11 mouse cellular contexts compared by ENCODE assay signal in the genomic region with DNA sequence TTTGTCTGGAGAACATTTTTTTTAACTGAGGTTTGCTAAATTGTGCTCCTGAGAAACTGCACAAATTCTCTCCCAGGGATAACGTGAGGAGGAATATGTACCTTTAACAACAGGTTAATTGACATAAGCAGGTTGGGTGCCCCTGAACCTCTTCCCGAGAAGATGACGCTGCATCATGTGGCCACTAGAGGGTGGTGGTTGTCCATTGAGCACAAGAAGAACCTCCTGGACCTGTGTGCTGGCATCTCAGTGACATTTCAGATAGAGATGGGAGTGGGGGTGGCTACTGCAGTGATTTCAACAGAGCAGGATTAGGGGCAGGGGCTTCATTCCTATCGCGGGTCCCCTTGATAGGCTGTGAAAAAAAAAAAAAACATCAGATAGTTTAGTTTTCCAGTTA. TPM values are rescaled to one million over a fixed set of nuclear protein-coding genes. Genes with fewer than 3 reads are reported as not detected.
DNase-seq lines count a peak whose midpoint lies in the region; ATAC-seq lines count a peak whose summit lies in the region.
"Not testable (repeated sequence)": the region's sequence is repeated elsewhere in the genome, so short reads cannot be mapped to it uniquely, and the experiment has no call there.
"Had no signal": no experiment of that assay in that cellular context is flagged by ENCODE, and none has a peak within 500 bp of the region (broad histone marks: within the 10 kb centered on the region; RNA-seq: fewer than 3 reads in every experiment).

No protein-coding gene starts in this region.

- H3K9ac ChIP-seq in embryonic facial prominence, embryonic 11.5 days (replicated peaks; ENCODE audit: low read length) = not testable (repeated sequence)

- not testable (repeated sequence) for H3K4me1 ChIP-seq in embryonic facial prominence, embryonic 11.5 days (ENCODE audit: control insufficient read depth, insufficient read depth, low read length)

- not testable (repeated sequence) for ATAC-seq in embryonic facial prominence, embryonic 11.5 days (replicated peaks; ENCODE audit: insufficient number of reproducible peaks, low FRiP score, low TSS enrichment, low read depth)

- WGBS in embryonic facial prominence, embryonic 11.5 days = 21% methylated on average over 5 of the region's 5 CpGs

- not testable (repeated sequence) for H3K27me3 ChIP-seq in embryonic facial prominence, embryonic 11.5 days (ENCODE audit: control insufficient read depth, insufficient read depth, low read length)

- not testable (repeated sequence) for H3K27ac ChIP-seq in embryonic facial prominence, embryonic 11.5 days (replicated peaks; ENCODE audit: low read depth, low read length)

- H3K36me3 ChIP-seq in embryonic facial prominence, embryonic 11.5 days (replicated peaks; ENCODE audit: control insufficient read depth, insufficient read depth, low read depth, low read length) = not testable (repeated sequence)

- H3K4me3 ChIP-seq in embryonic facial prominence, embryonic 11.5 days (ENCODE audit: low read depth, low read length) = not testable (repeated sequence)

- not testable (repeated sequence) for H3K4me2 ChIP-seq in embryonic facial prominence, embryonic 11.5 days (ENCODE audit: low read depth, low read length)

- not testable (repeated sequence) for H3K9me3 ChIP-seq in embryonic facial prominence, embryonic 11.5 days (replicated peaks; ENCODE audit: control insufficient read depth, low read length)

- peak; percentile 53 for DNase-seq in 416B (ENCODE audit: low read depth)
- DNase-seq in adrenal gland, postnatal 36 days = peak; percentile 65 to 74
- DNase-seq in embryonic facial prominence, embryonic 11.5 days (ENCODE audit: low spot score) = peak; percentile 48
- peak; percentile 36 to 39 for DNase-seq in heart, adult 9 months (ENCODE audit: low spot score in 2 of 2)
- peak; percentile 78 to 81 for DNase-seq in kidney, postnatal 4 days
- DNase-seq in liver = peak; percentile 72
- DNase-seq in ovary, adult 18-20 months (ENCODE audit: low spot score) = peak; percentile 8
- peak; percentile 38 to 76 for DNase-seq in spleen, postnatal 4 days (ENCODE audit: low spot score in 2 of 2)

RNA-seq across cellular contexts. Expression of a gene that starts 2.3 kb away (rescaled TPM):
- under 1 TPM; 0.53 to 0.95 TPM for total RNA-seq in adrenal gland, postnatal 36 days (2021)
- polyA plus RNA-seq in embryonic facial prominence, embryonic 11.5 days (2014; fragmentation: Nextera tagmentation; extraction: Ambion mirVana) = not detected in 2 replicates
- polyA plus RNA-seq: heart, embryonic 11.5 days; limb, embryonic 15.5 days had no signal

RNA-seq across cellular contexts. Expression of a gene that starts 16.9 kb away (rescaled TPM):
- not detected for total RNA-seq in adrenal gland, postnatal 36 days (2021)
- not detected in 2 replicates for polyA plus RNA-seq in embryonic facial prominence, embryonic 11.5 days (2014; fragmentation: Nextera tagmentation; extraction: Ambion mirVana)
- polyA plus RNA-seq: heart, embryonic 11.5 days; limb, embryonic 15.5 days; neural tube, embryonic 13.5 days had no signal

RNA-seq across cellular contexts. Expression of a gene that starts 27.1 kb away (rescaled TPM):
- total RNA-seq in adrenal gland, postnatal 36 days (2021) = not detected
- polyA plus RNA-seq in embryonic facial prominence, embryonic 11.5 days (2014; fragmentation: Nextera tagmentation; extraction: Ambion mirVana) = not detected in 2 replicates
- polyA plus RNA-seq: heart, embryonic 11.5 days; limb, embryonic 15.5 days; neural tube, embryonic 13.5 days had no signal

RNA-seq across cellular contexts. Expression of a gene that starts 33.9 kb away (rescaled TPM):
- total RNA-seq in adrenal gland, postnatal 36 days (2021) = 10 to 100 TPM; 49.3 to 60.3 TPM
- 23.7 and 29.2 TPM in 2 replicates for polyA plus RNA-seq in embryonic facial prominence, embryonic 11.5 days (2014; fragmentation: Nextera tagmentation; extraction: Ambion mirVana)

RNA-seq across cellular contexts. Expression of a gene that starts 43.6 kb away (rescaled TPM):
- 10 to 100 TPM; 43.0 to 78.1 TPM for total RNA-seq in adrenal gland, postnatal 36 days (2021)
- 33.8 and 39.0 TPM in 2 replicates for polyA plus RNA-seq in embryonic facial prominence, embryonic 11.5 days (2014; fragmentation: Nextera tagmentation; extraction: Ambion mirVana)

Comparison
In these comparisons a context has a peak if more than half of its experiments do, and no peak if none do; other contexts are left out.
1. DNase-seq: peak in every context shown above with its lines; median percentile 80 in kidney, postnatal 4 days; 72 in liver; 70 in adrenal gland, postnatal 36 days; 57 in spleen, postnatal 4 days; 53 in 416B; 48 in embryonic facial prominence, embryonic 11.5 days; 38 in heart, adult 9 months; 8 in ovary, adult 18-20 months.